Mouse (Mus musculus) heart, embryonic 11.5 days (tissue): ENCODE measurements at regions not wholly inside any gene's neighbourhood (a gene's known extent, or its start where the extent isn't known, plus 50 kb on each side); places are given as distances from the start of the nearest gene placed in this dataset.

Source experiments
- ATAC-seq: fragments of 200-750 bp; cut with Nextera tagmentation; replicated peaks from 2 replicates; pipeline ENCODE4 v1.8.0; 2017; ENCODE audit warnings: moderate library complexity; ENCODE audit not compliant: insufficient number of reproducible peaks, low FRiP score, low TSS enrichment
- H3K27ac ChIP-seq: fragments of 300-500 bp; sonication (generic); 2 replicates; pipeline ENCODE4 v1.5.1; 2014; ENCODE audit warnings: mild to moderate bottlenecking, low read depth, low read length
- H3K27me3 ChIP-seq: fragments of 300-500 bp; sonication (generic); 2 replicates; pipeline ENCODE4 v1.6.1; 2014; ENCODE audit warnings: mild to moderate bottlenecking, low read length, mixed read lengths; ENCODE audit not compliant: control insufficient read depth, insufficient read depth
- H3K36me3 ChIP-seq: fragments of 300-500 bp; sonication (generic); 2 replicates; pipeline ENCODE4 v1.6.1; 2014; ENCODE audit warnings: mild to moderate bottlenecking, low read length, moderate library complexity, mixed read lengths; ENCODE audit not compliant: control insufficient read depth, insufficient read depth
- H3K4me1 ChIP-seq: fragments of 300-500 bp; sonication (generic); 2 replicates; pipeline ENCODE4 v1.6.1; 2014; ENCODE audit warnings: low read length; ENCODE audit not compliant: control insufficient read depth, insufficient read depth
- H3K4me2 ChIP-seq: fragments of 300-500 bp; sonication (generic); 2 replicates; pipeline ENCODE4 v1.6.1; 2014; ENCODE audit warnings: mild to moderate bottlenecking, moderate library complexity
- H3K4me3 ChIP-seq: fragments of 300-500 bp; sonication (generic); 2 replicates; pipeline ENCODE4 v1.5.1; 2014; ENCODE audit warnings: low read depth, low read length
- H3K9ac ChIP-seq: fragments of 300-500 bp; sonication (generic); 2 replicates; pipeline ENCODE4 v1.6.1; 2014; ENCODE audit warnings: mild to moderate bottlenecking, low read depth, low read length, moderate library complexity
- H3K9me3 ChIP-seq: fragments of 300-500 bp; sonication (generic); replicated peaks from 2 replicates; pipeline ENCODE4 v1.6.1; 2016; ENCODE audit warnings: low read length; ENCODE audit not compliant: control insufficient read depth
- WGBS: fragments of 180-500 bp; shearing (Covaris S2); extraction: QIAGEN DNeasy Blood & Tissue Kit; methylation state at CpG from one replicate; pipeline ENCODE4 v1.1.7; 2014; ENCODE audit not compliant: insufficient replicate concordance; 5-methylcytosine and 5-hydroxymethylcytosine counted together

DNA sequence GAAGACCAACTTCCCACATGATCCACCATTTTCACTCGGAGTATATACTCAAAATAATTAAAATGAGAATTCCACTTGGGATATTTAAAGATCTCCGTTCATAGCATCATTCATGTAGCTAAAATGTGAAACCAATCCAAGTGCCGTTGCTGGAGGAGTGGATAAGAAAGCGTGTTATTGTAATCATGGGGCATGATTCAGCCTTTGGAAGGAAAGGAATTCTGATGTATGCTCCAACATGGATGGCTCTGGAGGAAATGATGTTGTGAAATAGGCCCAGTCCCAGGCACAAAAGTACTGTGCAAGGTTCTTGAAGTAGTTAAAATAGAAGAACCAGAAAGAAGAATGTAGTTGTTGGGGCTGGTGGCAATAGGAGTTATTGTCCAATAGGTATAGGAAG, 64.7 kb upstream of the Rbms1 start:
- WGBS = 89% methylated on average over 4 of the region's 4 CpGs
- H3K4me1 ChIP-seq = no peaks in the 10 kb centered on the region
- no peak overlapping the region for H3K9ac ChIP-seq
- no peak for ATAC-seq
- H3K27ac ChIP-seq = no peak overlapping the region
- no peaks in the 10 kb centered on the region for H3K9me3 ChIP-seq
- peaks cover 2% of the 10 kb centered on the region; the same call in 1 of the 2 replicates for H3K27me3 ChIP-seq
- H3K4me3 ChIP-seq = no peak overlapping the region
- no peaks in the 10 kb centered on the region for H3K36me3 ChIP-seq
- H3K4me2 ChIP-seq = no peak overlapping the region

DNA sequence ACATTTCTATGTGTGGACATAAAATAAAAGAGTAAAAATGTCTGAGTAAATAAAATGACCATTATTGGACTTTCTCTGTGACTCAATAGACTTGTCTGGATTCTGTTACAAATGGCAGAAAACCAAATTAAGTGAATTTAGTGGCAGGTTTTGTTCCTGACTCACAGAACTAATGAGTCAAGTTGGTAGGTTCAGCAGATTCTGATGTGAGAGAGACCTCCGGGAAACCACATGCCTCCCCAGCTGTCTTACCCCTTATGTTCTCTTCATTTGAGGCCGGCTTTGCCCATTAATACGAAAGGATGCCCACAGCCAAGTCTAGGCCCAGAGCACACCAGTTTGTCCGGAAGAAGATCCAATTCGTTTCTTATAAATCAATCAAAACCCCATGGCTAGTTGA, 59.4 kb upstream of the Rbms1 start:
- Histone ChIP-seq H3K27me3 (peaks cover 4% of the 10 kb centered on the region; the same call in 1 of the 2 replicates), H3K9ac (no peak overlapping the region), H3K9me3 (0 out of 2 replicates have a peak, but pooled peaks cover 3% of the 10 kb centered on the region), H3K4me2 (no peak overlapping the region), H3K36me3 (no peaks in the 10 kb centered on the region), H3K27ac (no peak overlapping the region), H3K4me3 (no peak overlapping the region), H3K4me1 (peaks cover 7% of the 10 kb centered on the region; the same call in 1 of the 2 replicates)
- no peak for ATAC-seq
- 84% methylated on average over 5 of the region's 5 CpGs for WGBS

DNA sequence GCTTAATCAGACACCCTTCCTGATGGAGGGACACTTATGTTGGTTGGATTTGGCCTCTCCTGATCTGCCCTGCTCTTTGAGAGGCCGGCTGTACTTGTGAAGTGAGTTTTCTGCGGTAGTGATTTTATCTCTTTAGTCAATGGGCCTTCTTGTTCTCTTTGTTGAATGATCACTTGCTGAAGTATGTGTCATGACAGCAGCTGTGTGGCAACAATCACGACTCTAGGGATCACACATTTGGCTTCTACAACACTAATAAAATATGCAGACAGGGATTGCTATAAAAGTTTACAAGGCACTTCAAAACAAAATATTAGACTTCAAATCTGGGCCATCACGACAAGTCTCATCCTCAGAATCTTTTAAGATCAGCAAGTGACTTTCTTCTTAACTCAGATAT, 57.8 kb upstream of the Rbms1 start:
- WGBS = 32% methylated on average over 4 of the region's 4 CpGs
- Histone ChIP-seq H3K4me1 (peaks cover 7% of the 10 kb centered on the region; the same call in 1 of the 2 replicates), H3K36me3 (no peaks in the 10 kb centered on the region), H3K9ac (no peak overlapping the region), H3K9me3 (0 out of 2 replicates have a peak, but pooled peaks cover 3% of the 10 kb centered on the region), H3K27ac (no peak overlapping the region), H3K4me3 (no peak overlapping the region), H3K4me2 (no peak overlapping the region), H3K27me3 (peaks cover 4% of the 10 kb centered on the region; the same call in 1 of the 2 replicates)
- ATAC-seq = no peak

- H3K4me2 ChIP-seq = no peak overlapping the region
- H3K4me3 ChIP-seq = no peak overlapping the region
- no peak overlapping the region for H3K9ac ChIP-seq
- H3K9me3 ChIP-seq = no peaks in the 10 kb centered on the region
- no peak overlapping the region for H3K27ac ChIP-seq
- no peak for ATAC-seq
- H3K4me1 ChIP-seq = no peaks in the 10 kb centered on the region
- WGBS = 12% methylated on average over 6 of the region's 6 CpGs
- no peaks in the 10 kb centered on the region for H3K27me3 ChIP-seq
- no peaks in the 10 kb centered on the region for H3K36me3 ChIP-seq
Observed at GRCm38 (mm10) chr2:61013006-61013405, 50.0 kb upstream of the Rbms1 start.
